Mouse (Mus musculus): Measurements from ENCODE around the gene Npm1.

GRCm38 (mm10) chr11:33202296-33202695 lies 39.3 kb upstream of the Npm1 start:
- TF ChIP-seq ZC3H11A (IDR thresholded peaks at IDR 0.05; ENCODE audit: borderline replicate concordance, low read depth, low read length) (no peak), MAFK (IDR thresholded peaks at IDR 0.05; ENCODE audit: insufficient read depth, low read depth, low read length) (no peak), ZNF384 (IDR thresholded peaks at IDR 0.05; ENCODE audit: low read depth, low read length) (no peak), HCFC1 (IDR thresholded peaks at IDR 0.05; ENCODE audit: borderline replicate concordance, insufficient read depth, low read length) (no peak), CHD2 (IDR thresholded peaks at IDR 0.05; ENCODE audit: low read depth, low read length) (no peak)

Measured in ES-E14 (cell line).